Mouse (Mus musculus) spleen, embryonic (tissue): ENCODE measurements around the gene Zdhhc23.

Source experiments
- CTCF ChIA-PET: fragments of 350-600 bp; sonication (Branson Sonifier 250); formaldehyde crosslinking; loops from one replicate; lab custom pipeline; 2022; lab: Charles Lee

Zdhhc23 gene

DNA sequence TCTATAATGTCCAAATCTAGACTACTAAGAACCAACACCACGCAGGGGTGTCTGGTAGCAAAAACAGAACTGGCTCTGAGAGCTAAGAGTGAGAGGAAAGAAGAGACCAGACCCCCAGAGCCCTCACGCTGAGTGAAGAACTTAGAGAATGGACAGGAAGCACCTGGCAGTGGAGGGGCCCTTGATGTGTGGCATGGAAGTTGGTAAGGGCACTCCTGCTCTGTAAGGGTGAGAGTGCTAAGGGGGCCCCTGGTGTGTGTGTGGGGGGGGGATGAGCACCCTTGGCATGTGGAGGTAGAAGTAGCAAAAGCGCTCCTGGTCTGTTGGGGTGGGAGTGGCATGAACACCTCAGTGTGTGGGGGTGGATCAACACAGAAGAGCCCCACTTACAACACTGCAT is 9.2 kb downstream of the Zdhhc23 start:
- CTCF ChIA-PET, result no interaction called here

- CTCF ChIA-PET, result no interaction called here
Measured at GRCm38 (mm10) chr16:43965781-43966389, 13.7 kb downstream of the Zdhhc23 start.

GRCm38 (mm10) chr16:43963780-43964179 is 15.8 kb downstream of the Zdhhc23 start:
- CTCF ChIA-PET, result no interaction called here

GRCm38 (mm10) chr16:43963291-43963690 is 16.3 kb downstream of the Zdhhc23 start:
- CTCF ChIA-PET, result no interaction called here

GRCm38 (mm10) chr16:43958038-43958437 is 21.6 kb downstream of the Zdhhc23 start:
- CTCF ChIA-PET, result no interaction called here

DNA sequence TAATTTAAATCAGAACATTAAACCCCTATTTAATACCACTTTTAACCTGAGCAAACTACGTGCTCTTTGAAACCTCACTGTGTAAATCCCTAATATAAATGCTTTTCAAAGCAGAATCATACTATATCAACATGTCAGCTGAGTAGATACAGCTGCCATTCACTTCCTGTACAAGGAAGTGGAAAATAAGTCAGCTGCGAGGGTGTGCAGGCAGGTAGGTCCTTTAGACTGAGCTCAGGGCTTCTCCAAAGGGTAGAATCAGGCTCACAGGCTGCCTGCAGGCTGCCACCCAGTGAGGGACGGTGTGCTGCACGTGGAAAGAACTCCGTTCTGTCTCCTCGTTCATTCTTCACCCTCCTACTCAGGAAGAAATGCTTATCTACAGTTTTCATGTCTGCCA is 24.7 kb downstream of the Zdhhc23 start:
- CTCF ChIA-PET, result no interaction called here

DNA sequence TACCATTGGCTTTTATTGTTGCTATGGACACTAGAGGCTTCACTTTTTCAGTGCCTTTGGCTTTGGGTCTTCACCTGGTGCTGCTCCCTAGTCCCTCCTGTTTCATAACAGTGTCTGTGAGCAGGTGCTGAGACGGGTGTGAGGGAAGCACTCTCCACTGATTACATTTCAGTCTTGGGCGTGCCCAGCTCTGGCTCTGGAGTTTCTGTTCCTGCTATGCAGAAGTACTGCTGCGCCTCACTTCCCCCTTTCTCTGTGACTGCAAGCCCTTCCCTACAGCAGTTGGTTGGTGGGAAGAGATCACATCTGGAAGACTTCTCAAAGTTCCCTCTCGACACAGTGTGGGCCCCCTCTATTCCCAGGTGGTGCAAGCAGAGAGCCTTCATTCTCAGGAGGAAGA is 28.0 kb downstream of the Zdhhc23 start:
- CTCF ChIA-PET, result no interaction called here

- CTCF ChIA-PET, result no interaction called here
Measured at GRCm38 (mm10) chr16:43945869-43946268, 33.7 kb downstream of the Zdhhc23 start.

DNA sequence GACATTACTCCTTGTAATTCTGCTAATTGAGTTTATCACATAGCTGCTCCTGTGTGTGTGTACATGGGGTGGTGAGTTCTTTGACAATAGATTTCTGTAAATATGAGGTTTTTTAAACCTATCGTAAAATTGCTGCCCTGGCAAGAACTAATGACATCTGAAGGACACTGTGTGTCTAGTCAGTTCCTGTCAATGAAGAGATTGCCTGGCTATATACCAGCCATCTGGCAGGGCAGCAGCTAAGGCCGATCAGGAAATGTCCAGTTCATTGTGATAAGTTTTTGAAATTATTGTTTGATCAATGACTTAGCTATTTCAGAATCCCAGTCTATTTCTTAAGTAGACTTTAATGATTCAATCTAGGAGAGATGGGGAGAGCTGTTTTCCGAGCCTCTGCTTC is 34.2 kb downstream of the Zdhhc23 start:
- CTCF ChIA-PET, result no interaction called here

GRCm38 (mm10) chr16:43940846-43941245 is 38.7 kb downstream of the Zdhhc23 start:
- CTCF ChIA-PET, result no interaction called here

- CTCF ChIA-PET, result interaction anchor here (0.5 kb wide), 1 partner anchor 110 kb away, joined by 4 read pairs; no protein-coding TSS in a partner anchor
Measured at GRCm38 (mm10) chr16:43935892-43936291, 43.7 kb downstream of the Zdhhc23 start.

DNA sequence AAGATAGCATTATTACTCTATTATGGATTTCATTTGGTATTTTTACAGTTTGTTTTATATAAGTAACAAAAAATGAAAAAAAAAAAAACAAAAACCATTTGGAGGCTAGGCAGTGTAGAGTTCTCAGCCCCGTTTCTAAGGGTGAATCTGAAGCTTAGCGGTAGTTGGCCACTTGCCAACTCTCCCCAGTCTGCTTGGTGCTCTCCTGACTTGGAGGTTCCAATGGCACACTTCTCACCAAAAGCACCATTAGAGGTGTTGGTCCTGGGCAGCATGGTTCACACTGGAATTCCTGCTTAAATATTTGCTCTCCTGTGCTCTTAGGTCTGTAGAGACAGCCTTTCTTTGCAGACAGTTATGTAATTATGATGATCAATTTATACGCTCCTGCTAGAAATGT is 44.2 kb downstream of the Zdhhc23 start:
- CTCF ChIA-PET, result interaction anchor here (0.5 kb wide), 1 partner anchor 109 kb away, joined by 4 read pairs; no protein-coding TSS in a partner anchor

DNA sequence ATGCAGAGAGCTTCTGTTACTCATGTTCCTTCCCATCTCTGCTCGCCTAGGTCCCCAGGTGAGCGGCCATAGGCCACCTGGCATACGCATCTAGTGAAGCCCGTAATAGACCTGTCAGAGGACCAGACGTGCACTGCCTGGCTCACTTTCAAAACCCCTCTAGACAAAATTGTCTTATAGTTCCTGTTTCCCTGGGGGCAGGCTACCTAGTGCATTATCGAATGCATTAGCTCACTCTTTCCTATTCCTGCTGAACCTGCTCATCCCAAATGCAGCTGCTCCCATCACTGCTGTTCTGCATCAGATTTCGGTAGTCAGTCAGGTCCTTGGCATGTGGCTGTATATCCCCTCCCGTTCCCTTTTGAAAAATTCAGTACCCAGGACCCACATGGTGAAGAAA is 44.7 kb downstream of the Zdhhc23 start:
- CTCF ChIA-PET, result no interaction called here

DNA sequence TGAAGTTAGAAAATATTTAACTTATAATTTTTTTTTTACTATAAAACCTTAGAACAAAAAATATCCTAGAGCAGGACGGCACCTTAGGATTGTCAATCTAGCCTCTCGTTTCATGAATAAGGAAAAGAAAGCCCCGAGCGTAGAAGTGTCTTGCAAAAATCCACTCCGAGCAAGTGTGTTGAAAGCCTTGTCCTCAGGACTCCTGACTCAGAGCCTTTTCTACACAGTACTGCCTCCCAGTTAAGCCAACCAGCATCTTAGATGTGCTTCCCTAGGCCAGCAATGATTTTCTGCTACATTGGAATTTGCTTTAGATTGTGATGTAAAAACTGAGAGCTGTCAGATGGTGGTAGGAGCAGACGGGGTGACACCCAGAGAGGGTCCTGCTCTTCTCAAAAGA is 46.5 kb downstream of the Zdhhc23 start:
- CTCF ChIA-PET, result no interaction called here

DNA sequence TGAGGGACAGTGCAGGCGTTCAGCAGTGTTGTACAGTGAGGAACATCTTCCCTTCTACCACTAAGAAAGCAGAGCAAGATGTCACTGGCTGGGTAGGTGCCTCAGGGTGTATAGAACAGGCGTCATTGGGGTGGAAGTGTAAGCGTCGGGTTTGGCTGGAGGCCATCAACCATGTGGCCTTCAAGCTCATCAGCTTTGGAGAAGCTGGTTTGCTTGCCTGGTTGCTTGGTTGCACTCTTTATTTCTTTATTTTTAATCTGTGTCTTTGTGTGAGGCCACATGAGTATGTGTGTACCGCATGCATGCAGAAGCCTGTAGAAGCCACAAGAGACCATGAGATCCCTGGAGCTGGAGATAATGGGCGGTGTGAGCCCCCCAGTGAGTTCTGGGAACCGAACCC is 47.3 kb downstream of the Zdhhc23 start:
- CTCF ChIA-PET, result no interaction called here

- CTCF ChIA-PET, result no interaction called here
Measured at GRCm38 (mm10) chr16:43931502-43931901, 48.1 kb downstream of the Zdhhc23 start.

DNA sequence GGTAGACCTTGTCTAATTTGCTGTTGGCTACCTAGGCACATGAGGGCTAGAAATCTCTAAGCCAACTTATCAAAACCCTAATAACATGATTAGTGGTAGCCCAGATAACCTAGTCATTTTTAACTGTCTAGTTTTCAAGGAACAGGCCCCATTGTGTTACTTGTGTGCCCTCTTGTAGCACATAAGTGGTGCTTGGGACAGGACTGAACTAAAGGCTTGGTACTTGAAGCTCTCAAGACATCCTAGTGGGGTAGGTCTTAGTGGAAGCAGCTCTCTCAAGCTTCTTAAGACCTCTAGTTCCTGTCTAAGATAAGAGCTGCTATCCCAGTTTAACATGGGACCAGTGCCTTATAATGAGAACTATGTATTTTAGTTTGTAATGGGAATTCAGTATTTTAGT is 49.0 kb downstream of the Zdhhc23 start:
- CTCF ChIA-PET, result no interaction called here

DNA sequence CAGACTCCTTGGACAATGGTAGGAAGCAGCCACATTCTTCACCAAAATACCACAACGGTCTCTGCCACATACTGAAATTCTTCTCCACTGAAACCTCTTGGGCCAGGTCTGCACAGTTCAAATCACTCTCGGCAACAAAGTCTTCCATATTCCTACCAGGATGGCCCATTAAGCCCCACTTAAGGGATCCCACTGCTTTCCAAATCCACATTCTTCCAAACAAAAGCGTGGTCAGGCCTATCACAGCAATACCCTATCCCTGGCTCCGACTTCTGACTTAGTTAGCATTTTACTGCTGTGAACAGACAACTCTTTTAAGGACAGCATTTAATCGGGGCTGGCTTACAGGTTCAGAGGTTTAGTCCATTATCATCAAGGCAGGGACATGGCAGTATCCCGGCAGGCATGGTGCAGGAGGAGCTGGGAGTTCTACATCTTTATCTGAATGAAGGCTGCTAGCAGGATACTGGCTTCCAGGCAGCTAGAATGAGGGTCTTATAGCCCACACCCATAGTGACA is 53.2 kb downstream of the Zdhhc23 start, which contains the start of gene Qtrt2:
Gene Qtrt2, minus strand, starts transcription at position 469 of the 519 bp plus-strand sequence.
- CTCF ChIA-PET, result no interaction called here

GRCm38 (mm10) chr16:43925846-43926245 is 53.7 kb downstream of the Zdhhc23 start:
- CTCF ChIA-PET, result no interaction called here

DNA sequence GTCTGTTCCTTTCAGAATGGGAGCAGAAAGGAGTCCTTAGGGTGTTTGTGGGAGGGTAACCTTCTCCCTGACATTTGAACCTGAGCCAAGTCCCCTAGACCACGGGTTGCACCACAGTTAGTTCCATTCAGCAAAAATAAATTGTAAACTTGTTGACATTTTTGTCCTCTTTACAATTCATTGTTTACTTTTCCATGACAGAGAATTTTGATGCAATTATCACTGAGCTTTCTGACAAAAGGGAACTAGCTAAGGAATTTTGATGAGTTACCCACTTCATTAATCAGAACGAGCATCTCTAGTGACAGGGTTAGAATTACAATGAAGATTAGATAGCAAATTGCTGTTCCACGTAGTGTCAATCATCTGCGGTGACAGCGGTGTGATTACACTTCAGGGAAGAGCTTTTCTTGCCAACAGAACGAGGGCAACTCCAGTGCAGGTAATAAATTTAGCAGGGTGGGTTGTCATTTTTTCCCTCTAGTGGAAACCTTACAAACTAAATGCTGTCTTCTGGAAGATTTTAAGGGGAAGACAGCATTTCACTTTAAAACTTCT is 54.5 kb downstream of the Zdhhc23 start:
- CTCF ChIA-PET, result no interaction called here

GRCm38 (mm10) chr16:43922630-43923029 is 57.0 kb downstream of the Zdhhc23 start:
- CTCF ChIA-PET, result no interaction called here

- CTCF ChIA-PET, result no interaction called here
Measured at GRCm38 (mm10) chr16:43922024-43922423, 57.6 kb downstream of the Zdhhc23 start.

- CTCF ChIA-PET, result no interaction called here
Measured at GRCm38 (mm10) chr16:43918867-43919266, 60.7 kb downstream of the Zdhhc23 start.
